Mouse (Mus musculus) kidney, postnatal 4 days (tissue): Measurements from ENCODE around the gene Cd37.

Experiments
- DNase-seq, 2 experiments: peaks; one replicate each; pipeline ENCODE4 v3.0.0; 2021; ENCODE audit warnings: mixed read lengths in 2 of 2

Gene Cd37

DNA sequence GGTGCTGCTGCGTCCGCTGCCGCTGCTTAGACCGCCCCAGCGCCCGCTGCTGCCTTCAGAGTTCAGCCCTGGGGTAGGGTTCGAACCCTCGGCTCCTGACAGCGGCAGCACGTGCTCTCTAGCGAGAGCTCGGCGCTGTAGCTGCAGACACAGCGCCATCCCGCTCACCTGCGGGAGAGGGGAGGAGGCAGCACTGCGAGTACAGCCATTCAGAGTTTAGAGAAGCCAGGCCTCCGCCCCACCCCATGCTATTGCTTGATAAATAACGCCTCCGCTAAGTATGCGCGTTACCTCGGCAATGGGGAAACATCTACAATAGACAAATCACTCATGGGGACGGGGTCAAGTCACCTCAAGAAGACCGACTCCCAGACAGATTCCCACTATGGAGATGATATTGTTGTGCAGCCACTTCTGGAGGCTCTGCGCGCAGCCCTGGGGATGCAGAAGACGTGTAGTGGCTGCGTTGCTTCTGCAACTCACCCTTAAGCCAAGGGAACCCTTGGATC is 4.5 kb downstream of the Cd37 start:
- DNase-seq: peak; percentile 26 to 43

DNA sequence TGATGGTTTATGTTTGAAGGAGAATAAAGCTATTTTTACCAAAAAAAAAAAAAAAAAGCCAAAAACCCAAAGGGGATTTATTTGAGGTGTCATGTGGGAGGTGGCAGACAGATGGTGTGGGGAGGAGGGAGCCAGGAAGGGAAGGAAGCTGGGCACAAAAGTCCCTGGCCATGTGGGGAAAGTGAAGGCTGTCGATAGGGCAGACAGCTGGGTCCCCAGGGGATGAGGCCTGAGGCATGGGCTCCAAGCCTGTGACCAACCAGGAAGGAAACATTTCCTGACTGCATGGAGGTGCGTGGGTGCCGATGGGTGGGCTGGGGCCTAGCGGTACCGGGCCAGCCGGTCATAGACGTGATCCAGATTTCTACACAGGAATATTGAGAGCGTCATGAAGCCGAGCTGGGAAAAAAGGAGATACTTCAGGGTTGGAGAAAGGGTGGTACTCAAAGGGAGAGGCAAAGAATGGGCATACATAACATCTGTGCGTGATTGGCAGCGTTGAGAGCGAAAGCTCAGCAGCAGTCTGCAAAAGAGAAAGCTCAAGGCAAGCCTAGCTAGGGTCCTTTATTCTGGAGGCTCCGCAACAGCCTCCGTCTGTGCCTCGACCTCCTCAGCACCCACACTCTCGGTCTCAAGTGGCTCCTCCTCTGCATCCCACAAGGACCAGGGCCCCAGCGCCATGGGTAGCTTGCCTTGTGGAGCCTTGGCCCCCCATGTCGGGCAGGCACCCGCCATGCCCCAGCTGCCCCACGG is 5.2 kb downstream of the Cd37 start:
- peak; percentile 27 to 37 for DNase-seq

DNA sequence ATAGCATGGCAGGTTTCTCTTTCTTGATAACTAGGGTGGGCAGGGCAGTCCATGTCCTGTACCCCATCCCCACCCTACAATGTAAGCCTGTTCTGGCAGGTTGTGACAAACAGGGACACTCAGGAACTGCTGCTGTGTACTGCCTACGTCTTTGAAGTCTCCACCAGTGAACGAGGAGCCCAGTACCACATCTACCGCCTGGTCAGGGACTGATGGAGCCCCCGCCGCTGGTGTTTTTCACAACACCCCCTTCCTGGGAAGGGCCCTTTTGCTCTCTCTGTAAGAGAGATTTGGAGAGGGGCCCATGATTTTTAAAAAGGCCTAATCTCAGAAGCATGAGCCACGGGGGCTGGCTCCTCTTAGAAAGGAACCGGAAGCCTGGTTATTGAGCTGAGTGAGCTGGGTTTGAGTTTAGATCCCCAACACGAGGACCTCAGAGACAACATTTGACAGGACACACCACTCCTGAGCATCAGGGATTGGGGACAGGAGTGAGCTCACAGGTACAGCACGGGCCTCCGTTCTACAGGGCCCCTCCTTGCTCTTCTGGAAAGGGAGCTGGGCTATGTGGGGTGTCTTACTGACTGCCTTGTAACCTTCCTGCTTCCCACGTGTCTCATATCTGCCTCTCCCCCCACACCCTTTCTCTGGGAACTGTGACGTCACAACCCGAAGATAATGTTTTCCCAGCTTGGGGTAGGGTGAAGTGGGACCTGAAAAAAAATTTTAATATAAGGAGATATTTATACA is 6.0 kb downstream of the Cd37 start:
- no peak for DNase-seq

DNA sequence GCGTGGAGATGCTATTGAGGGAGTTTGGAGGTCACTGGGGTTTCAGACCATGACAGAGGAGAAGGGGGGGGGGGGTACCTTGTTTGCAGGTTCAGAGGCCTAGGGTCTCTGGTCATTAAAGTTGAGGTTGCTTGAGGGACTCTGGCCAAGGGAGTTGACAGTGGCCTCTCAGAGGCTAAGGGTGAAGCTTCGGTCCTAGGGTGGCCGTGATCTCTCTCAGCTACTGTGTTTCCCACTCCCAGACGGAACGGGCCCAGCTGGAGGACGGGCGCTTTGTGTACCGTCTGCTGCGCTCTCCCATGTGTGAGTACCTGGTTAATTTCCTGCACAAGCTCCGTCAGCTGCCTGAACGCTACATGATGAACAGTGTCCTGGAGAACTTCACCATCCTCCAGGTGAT is 7.0 kb downstream of the Cd37 start:
- DNase-seq: no peak

DNA sequence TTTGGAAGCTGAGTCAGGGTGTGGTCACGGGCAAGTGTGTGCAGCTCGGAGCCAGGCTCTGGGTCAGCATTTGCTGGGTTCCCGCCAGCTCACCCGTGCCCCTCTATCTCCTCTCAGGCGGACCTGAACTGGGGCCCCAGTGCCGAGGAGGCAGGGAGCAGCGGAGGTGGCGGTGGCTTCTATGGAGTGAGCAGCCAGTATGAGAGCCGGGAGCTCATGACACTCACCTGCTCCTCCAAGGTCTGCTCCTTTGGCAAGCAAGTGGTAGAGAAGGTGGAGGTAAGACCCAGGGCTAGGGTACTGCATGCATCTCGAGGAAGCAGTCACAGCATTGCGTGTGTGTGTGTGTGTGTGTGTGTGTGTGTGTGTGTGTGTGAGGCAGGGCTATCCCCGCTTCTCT is 7.7 kb downstream of the Cd37 start:
- DNase-seq: no peak

DNA sequence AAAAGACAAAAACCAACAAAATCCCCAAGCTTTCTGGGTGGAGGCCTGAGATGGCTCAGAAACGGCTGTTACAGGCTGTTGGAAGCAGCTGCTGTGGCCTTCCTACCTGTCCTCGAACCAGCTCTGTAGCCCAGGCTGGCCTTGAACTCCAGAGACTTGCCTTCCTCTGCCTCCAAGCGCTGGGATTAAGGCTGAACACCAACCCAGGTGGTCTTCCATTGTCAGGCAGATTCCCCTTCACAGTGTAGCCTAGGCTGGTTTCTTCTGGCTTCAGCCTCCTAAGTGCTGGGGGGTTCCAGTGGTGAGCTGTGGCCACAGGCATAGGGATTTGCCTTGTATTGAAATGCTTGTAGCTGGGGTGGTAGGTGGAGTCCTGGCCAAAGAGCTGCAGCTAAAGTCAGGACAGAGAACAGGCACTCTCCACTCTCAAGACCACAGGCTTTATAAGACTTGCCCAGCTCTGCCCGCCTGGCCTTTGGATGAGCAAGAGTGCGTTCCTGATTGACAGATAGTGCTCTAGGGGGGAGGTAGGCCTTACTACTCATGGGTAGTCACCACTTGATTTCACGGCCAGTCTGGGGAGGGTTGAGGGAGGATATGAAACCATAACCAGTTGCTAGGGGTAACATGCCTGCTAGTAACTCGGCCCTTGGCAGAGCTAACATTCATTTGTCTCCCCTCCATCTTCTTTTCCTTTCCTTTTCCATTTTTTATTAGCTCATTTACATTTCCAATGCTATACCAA is 9.3 kb downstream of the Cd37 start:
- no peak for DNase-seq

DNA sequence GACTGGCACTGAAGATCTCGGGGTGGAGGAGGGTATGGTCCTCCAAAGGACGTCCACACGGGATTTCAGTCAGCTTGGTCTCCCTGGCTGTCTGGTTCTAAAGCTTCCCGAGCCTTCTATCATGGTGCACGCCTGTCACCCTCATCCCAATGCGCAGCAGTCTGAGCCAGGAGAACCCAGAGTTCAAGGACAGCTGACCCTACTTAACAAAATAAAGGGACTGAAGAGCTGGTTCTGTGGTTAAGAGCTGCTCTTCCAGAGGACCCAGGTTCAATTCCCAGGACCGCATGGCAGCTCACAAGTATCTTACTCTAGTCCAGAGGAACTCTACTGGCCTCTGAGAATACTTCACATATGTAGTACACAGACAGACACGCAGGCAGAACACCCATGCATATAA is 9.9 kb downstream of the Cd37 start:
- no peak for DNase-seq

DNA sequence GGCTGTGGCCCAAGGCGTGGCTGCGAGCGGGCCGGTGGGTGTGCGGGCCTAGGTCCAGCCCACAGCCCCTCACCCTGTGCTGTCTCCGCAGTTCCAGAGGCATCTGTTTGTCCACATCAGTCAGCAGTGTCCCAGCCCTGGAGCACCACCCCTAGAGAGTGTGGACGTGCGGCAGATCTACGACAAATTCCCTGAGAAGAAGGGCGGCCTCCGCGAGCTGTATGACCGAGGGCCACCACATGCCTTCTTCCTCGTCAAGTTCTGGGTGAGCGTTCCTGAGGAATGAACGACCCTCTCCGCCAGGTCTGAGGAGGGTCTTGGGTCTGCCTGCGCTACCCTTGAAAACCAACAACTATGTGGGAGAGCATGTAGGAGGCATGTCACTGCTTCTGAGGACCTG is 10.4 kb downstream of the Cd37 start:
- peak in 1 of 2 experiments; percentile 1 for DNase-seq

DNA sequence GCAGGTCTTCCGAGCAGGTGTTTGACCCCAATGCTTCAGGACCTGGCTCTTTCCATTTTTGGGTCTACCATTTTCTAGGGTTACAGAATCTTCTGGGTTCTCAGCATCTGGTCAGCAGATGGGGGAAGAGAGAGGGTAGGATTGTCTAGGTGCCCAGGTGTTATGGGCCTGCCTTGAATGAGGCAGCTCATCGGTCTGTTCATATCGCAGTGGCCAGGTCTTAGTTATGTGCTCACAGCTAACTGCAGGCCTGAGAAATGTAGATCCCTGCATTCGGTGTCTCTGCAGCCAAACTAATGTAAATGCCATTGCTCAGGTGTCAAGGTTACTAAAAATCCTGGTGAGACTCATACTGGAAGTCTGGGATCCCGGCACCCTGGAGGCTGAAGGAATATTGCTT is 12.5 kb downstream of the Cd37 start:
- no peak for DNase-seq

DNA sequence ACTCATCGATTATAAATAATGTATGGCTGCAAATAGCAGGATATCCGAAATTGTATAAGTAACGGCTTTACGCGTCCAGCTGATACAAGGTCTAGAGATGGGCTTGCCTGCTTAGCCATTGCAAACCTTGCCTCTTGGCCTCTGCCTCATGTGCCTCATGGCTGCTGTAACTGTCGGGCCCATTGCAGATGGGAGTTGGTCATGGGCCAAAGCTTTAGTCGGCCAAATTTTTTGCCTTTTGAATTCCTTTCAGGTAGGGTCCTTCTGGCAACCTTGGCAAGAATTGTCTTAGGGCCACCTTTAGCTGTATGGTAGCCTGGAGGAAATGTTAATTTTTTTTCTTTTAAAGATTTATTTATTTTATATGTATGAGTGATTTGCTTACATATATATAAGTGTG is 14.1 kb downstream of the Cd37 start:
- no peak for DNase-seq

DNA sequence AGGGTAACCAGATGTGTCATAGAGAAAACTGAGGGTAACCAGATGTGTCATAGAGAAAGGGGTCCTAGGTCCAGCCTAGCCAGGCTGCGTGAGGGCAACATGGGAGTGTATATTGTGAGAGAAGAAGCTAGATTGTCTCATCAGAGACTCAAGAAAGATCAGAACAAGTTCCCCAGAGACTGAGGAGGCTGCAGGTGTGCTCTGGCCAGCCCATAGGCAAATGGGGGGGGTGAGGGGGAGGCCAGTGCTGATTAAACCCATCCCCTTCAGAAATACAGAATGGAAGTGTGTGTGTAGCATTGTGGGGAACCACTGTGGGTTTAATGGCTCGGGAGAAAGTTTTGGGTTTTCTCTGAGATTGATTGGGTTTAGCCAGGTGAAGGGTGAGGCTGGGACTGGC is 17.2 kb downstream of the Cd37 start:
- DNase-seq: no peak

DNA sequence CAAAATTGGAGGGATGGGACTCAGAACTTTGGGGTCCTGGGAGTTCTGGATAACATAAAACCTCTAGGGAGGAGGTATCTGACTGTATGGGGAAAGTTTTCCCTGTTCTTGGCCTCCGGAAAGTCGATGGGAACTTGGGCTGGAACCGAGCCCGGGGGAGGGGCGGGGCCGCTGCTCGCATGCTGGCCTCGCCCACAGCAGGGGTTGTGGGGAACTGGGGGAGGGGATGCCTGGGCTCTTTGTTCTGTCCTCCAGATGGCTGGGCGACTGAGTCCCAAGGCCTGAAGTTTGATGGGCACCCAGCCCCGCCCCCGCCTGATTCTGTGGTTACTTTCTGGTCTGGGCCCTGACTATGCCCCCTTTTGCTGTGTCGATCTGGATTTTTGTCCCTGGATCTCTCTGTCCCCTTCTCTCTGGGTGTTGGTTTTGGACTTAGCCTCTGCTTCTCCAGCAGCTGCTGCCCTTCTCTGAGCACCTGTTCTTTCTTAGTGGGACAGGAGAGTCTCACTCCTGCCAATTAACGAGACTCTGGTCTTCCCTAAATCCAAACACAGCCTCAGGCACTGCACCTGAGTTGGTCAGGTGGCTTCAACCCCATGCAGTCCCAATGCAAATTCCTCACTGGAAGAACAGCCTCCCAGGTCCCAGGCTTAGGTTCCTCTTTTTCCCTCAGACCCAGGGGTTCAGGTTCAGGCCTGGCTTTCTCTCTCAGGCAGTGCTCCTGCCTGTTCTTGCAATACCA is 22.3 kb downstream of the Cd37 start:
- DNase-seq: peak; percentile 93 to 95

DNA sequence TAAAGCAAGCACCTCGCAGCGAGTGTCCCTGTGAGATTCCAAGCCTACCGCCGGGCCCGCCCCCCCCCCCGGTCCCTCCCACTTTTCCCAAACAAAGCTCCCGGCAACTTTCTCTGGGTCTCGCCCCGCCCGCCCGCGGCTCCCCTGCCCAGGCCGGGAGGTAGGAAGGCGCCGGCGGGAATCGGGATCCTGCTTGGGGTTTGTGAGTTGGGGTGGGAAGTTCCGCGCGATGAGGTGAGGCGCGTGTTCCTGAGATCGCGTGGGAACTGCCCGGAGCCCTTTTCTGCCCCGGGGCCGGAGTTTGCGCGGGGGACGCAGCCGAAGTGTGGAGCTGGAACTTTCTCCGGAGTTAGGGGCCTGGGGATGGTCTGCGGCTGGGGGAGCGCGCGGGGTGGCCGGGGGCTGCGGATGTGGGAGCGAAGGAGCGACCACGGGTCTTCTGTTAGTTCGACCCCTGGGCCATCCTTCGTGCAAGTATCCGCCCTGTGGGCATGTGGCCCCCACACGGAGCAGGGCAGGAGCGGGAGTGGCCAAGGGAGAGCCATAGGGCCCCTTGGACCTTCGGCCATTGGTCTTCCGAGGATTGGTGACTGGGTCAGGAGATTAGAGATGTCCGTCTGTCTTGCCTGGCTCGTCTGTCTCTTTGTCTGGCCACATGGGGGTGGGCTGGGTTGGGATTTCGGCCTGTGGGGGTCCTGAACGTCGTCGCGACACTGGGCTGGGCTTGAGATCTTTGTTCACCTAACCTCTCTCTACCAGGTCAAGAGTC is 23.1 kb downstream of the Cd37 start, which contains the start of gene Tead2:
Tead2 (plus strand) TSS at position 81 of the 769 bp plus-strand sequence.
- DNase-seq: peak; percentile 80 to 87

DNA sequence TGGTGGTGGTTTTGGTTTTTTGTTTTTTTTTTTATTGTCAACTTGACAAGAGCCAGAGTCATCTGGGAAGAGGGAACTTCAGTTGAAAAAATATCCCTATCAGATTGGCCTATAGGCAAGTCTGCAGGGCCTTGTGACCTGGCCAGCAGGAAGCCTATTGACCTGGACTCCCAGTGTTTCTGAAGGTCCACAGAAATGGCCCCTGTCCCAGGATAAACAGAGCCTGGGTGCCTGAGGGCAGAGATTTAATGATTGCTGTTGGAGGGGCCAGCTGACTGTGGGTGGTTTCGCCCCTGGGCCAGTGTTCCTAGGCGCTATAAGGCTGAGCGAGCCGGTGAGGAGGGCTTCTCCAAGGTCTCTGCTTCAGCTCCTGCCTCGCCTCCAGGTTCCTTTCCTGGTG is 25.2 kb downstream of the Cd37 start:
- no peak for DNase-seq

DNA sequence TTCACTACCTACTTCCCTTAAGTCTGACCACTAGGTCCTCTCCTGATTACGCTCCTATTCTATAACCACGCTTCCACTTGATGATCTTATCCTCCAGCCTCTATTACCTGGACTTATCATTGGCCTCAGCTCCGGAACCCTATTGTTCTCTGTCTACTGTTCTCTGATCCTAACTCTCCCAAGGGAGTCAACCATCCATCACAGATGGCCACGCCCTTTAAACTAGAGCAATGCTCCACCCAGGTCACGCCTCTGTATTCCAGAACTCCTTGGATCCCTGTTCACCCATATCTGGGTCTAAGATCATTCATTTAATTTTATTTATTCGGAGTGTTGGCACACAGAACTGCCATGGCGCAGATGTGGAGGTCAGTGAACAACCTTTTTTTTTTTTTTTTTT is 26.6 kb downstream of the Cd37 start:
- no peak for DNase-seq

DNA sequence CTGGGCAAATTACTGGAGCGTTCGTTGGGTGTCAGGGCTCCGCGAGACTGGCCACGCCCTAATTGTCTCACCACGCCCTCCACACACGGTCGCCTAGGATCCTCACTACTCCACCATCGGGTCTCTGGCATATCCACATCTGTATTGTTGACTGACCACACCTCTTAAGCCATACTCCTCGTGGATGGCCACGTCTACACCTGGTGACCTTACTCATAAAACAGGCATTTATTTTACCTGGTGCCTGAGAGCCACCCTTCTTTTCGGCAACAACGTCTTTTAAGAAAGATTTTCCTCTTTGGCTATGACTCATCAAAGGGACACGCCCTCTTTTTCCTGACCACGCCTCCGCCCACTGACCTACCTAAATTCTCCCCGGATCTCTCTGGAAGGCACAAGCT is 27.1 kb downstream of the Cd37 start, which contains the start of gene Dkkl1:
Dkkl1 (minus strand) TSS at position 297 of the 401 bp plus-strand sequence.
- DNase-seq: peak in 1 of 2 experiments; percentile 43

DNA sequence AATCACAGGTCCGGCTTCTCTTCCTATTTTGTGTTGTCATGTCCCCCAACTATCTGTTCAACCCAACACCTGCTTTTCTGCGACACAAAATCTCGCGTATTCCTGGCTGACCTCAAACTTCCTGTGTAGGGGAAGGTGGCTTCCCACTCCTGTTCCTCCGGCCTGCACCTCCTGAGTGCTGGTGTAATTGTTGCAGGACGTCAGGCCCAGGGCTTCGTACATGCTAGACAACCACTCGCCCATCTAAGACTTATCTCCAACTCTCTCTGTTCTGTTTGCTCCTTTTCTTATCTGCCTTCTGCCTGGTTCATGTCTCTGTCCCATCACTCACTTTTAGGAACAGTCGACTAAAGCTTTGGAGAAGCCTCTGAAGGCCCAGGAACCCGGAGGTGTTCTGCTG is 27.8 kb downstream of the Cd37 start:
- DNase-seq: no peak

DNA sequence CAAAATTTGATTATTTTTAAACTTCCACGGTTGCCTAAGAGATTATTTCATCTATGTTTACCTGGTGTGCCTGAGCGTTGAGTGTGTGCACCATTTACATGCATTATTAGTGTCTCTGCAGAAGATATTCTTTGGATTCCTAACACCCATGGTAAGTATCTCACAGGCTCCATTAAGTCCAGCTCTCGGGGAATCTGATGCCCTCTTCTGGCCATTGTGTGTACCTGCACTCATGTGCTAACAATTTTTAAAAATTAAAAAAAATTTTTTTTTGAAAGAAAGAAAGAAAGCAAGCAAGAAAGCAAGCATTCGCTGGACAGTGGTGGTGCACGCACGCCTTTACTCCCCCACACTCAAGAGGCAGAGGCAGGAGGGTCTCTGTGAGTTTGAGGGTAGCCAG is 30.7 kb downstream of the Cd37 start:
- DNase-seq: no peak

DNA sequence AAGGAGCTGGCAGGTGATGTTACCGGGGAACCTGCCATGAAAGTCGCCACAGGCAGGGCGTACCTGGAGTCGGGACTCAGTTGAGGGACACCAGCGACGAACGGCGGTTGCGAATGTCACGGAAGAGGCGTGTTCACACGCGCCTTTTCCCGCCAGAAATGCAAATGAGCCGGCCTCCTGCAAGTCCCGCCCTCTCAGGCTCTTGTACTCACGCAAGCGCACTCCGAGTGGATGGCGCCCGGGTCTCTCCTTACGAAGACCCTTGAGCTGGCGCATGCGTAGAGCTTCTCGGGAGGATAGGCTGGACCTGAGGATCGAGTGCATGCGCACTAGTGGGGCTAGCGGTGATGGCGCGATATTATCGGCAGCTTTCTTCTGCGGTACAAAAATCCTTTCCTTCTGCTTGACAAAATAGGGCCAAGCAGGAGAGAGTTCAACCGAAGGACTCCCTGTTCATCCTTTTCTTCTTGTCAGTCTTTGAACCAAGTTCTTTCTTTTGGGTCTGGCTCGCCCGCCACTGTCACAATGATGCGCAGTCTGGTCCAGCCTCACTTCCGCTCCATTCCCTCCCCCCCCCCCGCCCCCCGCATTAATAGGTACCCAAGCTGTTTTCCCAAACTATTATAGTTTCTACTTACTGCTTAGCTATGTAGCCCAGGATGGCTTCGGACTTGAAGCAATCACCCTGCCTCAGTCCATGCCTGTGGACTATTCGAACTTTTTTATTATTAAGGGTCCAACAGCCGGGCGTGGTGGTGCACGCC is 34.4 kb downstream of the Cd37 start, which contains the start of gene Ccdc155:
Ccdc155 (minus strand) TSS at position 513 of the 764 bp plus-strand sequence.
- peak; percentile 95 to 97 for DNase-seq

DNA sequence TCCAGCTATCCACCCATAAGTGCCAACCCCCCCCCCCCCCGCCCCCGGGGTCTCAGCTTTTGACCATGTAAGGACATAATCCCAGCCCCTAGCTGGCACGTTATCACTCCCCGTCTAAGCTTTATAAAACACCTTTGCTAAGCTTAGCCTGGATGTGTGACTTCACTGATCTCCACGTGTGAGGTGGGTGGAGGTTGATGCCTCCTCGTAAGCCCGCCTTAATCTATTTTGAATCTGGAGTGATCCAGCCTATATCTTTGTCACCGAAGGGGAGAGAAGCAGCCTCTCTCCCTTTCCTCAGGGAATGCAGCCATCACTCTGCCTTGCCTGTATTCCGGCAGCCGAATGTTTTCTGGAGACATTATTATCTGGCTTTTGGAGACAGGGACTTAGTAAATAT is 36.3 kb downstream of the Cd37 start:
- no peak for DNase-seq

DNA sequence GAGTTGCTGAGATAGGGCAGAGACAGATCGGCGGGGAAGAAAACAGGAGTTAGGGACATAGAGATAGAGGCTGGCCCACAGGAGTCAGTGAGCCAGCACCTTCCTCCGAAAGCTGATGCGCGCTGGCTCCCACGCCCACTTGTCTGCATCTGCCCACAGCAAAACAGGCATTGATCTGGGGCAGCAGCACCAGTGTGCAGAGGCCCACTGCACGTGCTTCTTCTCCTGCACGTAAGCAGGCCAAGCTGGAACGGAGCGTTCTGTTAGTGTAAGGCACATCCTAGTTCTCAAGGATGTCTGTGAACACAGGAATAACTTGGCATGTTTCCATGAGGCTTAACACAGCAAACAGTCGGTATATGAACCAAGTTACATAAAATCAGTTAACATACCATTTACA is 40.0 kb downstream of the Cd37 start:
- no peak for DNase-seq
